Mouse (Mus musculus) stomach, postnatal 0 days (tissue): ENCODE measurements around the gene Ddx52. TPM values are rescaled to one million over a fixed set of nuclear protein-coding genes. Genes with fewer than 3 reads are reported as not detected.

Experiments used
- ATAC-seq: fragments of 200-750 bp; cut with Nextera tagmentation; 2 replicates; pipeline ENCODE4 v1.8.0; 2017; ENCODE audit not compliant: low FRiP score, low TSS enrichment
- DNase-seq: peaks from one replicate; pipeline ENCODE4 v3.0.0-alpha.2; 2016; ENCODE audit warnings: low spot score
- H3K27ac ChIP-seq: fragments of 300-500 bp; sonication (generic); replicated peaks from 2 replicates; pipeline ENCODE4 v1.5.1; 2014; ENCODE audit warnings: mild to moderate bottlenecking, control low read depth
- H3K27me3 ChIP-seq: fragments of 300-500 bp; sonication (generic); 2 replicates; pipeline ENCODE4 v1.6.1; 2014; ENCODE audit warnings: low read length; ENCODE audit not compliant: control insufficient read depth, insufficient read depth
- H3K36me3 ChIP-seq: fragments of 300-500 bp; sonication (generic); 2 replicates; pipeline ENCODE4 v1.6.1; 2014; ENCODE audit warnings: low read length, mixed read lengths; ENCODE audit not compliant: control insufficient read depth, insufficient read depth
- H3K4me1 ChIP-seq: fragments of 300-500 bp; sonication (generic); replicated peaks from 2 replicates; pipeline ENCODE4 v1.6.1; 2014; ENCODE audit warnings: antibody characterized with exemption; ENCODE audit not compliant: control insufficient read depth, insufficient read depth
- H3K4me2 ChIP-seq: fragments of 300-500 bp; sonication (generic); replicated peaks from 2 replicates; pipeline ENCODE4 v1.6.1; 2014; ENCODE audit warnings: low read depth, mild to moderate bottlenecking, control low read depth, moderate library complexity
- H3K4me3 ChIP-seq: fragments of 300-500 bp; sonication (generic); 2 replicates; pipeline ENCODE4 v1.5.1; 2014; ENCODE audit warnings: low read depth, low read length, control low read depth
- H3K9ac ChIP-seq: fragments of 300-500 bp; sonication (generic); 2 replicates; pipeline ENCODE4 v1.6.1; 2014; ENCODE audit warnings: mild to moderate bottlenecking, low read length, control low read depth, mixed read lengths
- H3K9me3 ChIP-seq: fragments of 300-500 bp; sonication (generic); 2 replicates; pipeline ENCODE4 v1.6.1; 2016; ENCODE audit warnings: low read length; ENCODE audit not compliant: control insufficient read depth
- CTCF ChIP-seq: IDR thresholded peaks from 2 replicates; pipeline ENCODE4 v1.5.1; 2016; ENCODE audit warnings: antibody characterized with exemption, low read depth, mild to moderate bottlenecking, moderate library complexity
- EP300 ChIP-seq: optimal IDR thresholded peaks from 2 replicates; pipeline ENCODE3; 2016; ENCODE audit warnings: antibody characterized with exemption
- WGBS: fragments of 180-500 bp; shearing (Covaris S2); extraction: QIAGEN DNeasy Blood & Tissue Kit; methylation state at CpG from one replicate; pipeline ENCODE4 v1.1.7; 2014; 5-methylcytosine and 5-hydroxymethylcytosine counted together
- polyA plus RNA-seq: library from polyadenylated mRNA; unstranded; fragments of >200 nt; fragmentation: Nextera tagmentation; extraction: Ambion mirVana; gene quantifications from 2 replicates; pipeline ENCODE4 v1.2.1, GENCODE M21; 2015

Gene Ddx52
- polyA plus RNA-seq, 1 experiment from 2014 or later, result 15.3 TPM

GRCm38 (mm10) chr11:83975488-83975887 lies 33.6 kb downstream of the Ddx52 start:
- Histone ChIP-seq H3K27ac (no peak overlapping the region), H3K9me3 (no peaks in the 10 kb centered on the region), H3K4me1 (no peaks in the 10 kb centered on the region), H3K27me3 (no peaks in the 10 kb centered on the region), H3K36me3 (peaks cover 19% of the 10 kb centered on the region), H3K4me3 (no peak overlapping the region), H3K9ac (no peak overlapping the region), H3K4me2 (no peak overlapping the region)
- no peak for DNase-seq
- 88% methylated on average over 1 of the region's 1 CpGs for WGBS
- TF ChIP-seq EP300 (no peak), CTCF (no peak)
- no peak for ATAC-seq

- H3K27ac ChIP-seq, result no peak overlapping the region
- no peaks in the 10 kb centered on the region for H3K9me3 ChIP-seq
- H3K4me2 ChIP-seq, result no peak overlapping the region
- no peak overlapping the region for H3K9ac ChIP-seq
- H3K4me3 ChIP-seq, result no peak overlapping the region
- DNase-seq (no peak), ATAC-seq (no peak)
- no peaks in the 10 kb centered on the region for H3K4me1 ChIP-seq
- TF ChIP-seq EP300 (no peak), CTCF (no peak)
- 90% methylated on average over 13 of the region's 13 CpGs for WGBS
- H3K27me3 ChIP-seq, result no peaks in the 10 kb centered on the region
- peaks cover 19% of the 10 kb centered on the region for H3K36me3 ChIP-seq
Observed at GRCm38 (mm10) chr11:83976236-83976977, 34.5 kb downstream of the Ddx52 start.

- ATAC-seq, result no peak
- no peaks in the 10 kb centered on the region for H3K27me3 ChIP-seq
- no peaks in the 10 kb centered on the region for H3K9me3 ChIP-seq
- no peak overlapping the region for H3K27ac ChIP-seq
- H3K4me1 ChIP-seq, result no peaks in the 10 kb centered on the region
- no peak overlapping the region for H3K4me2 ChIP-seq
- TF ChIP-seq EP300 (no peak), CTCF (no peak)
- H3K4me3 ChIP-seq, result no peak overlapping the region
- DNase-seq, result no peak
- H3K36me3 ChIP-seq, result peaks cover 22% of the 10 kb centered on the region
- H3K9ac ChIP-seq, result no peak overlapping the region
- WGBS, result 86% methylated on average over 2 of the region's 2 CpGs
Observed at GRCm38 (mm10) chr11:83977810-83978209, 35.9 kb downstream of the Ddx52 start.

- H3K36me3 ChIP-seq, result peaks cover 23% of the 10 kb centered on the region; the same call in 1 of the 2 replicates
- H3K9me3 ChIP-seq, result no peaks in the 10 kb centered on the region
- DNase-seq (no peak), ATAC-seq (no peak)
- no peak overlapping the region for H3K4me2 ChIP-seq
- WGBS, result 91% methylated on average over 6 of the region's 6 CpGs
- TF ChIP-seq EP300 (no peak), CTCF (no peak)
- H3K4me1 ChIP-seq, result no peaks in the 10 kb centered on the region
- no peak overlapping the region for H3K27ac ChIP-seq
- no peak overlapping the region for H3K9ac ChIP-seq
- no peak overlapping the region for H3K4me3 ChIP-seq
- H3K27me3 ChIP-seq, result no peaks in the 10 kb centered on the region
Observed at GRCm38 (mm10) chr11:83979992-83980391, 38.1 kb downstream of the Ddx52 start.

GRCm38 (mm10) chr11:83981338-83981737 lies 39.5 kb downstream of the Ddx52 start:
- Histone ChIP-seq H3K4me2 (no peak overlapping the region), H3K36me3 (peaks cover 23% of the 10 kb centered on the region; the same call in 1 of the 2 replicates), H3K9ac (no peak overlapping the region), H3K9me3 (no peaks in the 10 kb centered on the region), H3K4me3 (no peak overlapping the region), H3K27ac (no peak overlapping the region), H3K27me3 (no peaks in the 10 kb centered on the region), H3K4me1 (no peaks in the 10 kb centered on the region)
- DNase-seq (no peak), ATAC-seq (no peak)
- 85% methylated on average over 10 of the region's 10 CpGs for WGBS
- no peak for TF ChIP-seq EP300
- no peak for TF ChIP-seq CTCF

- H3K9ac ChIP-seq, result no peak overlapping the region
- no peaks in the 10 kb centered on the region for H3K9me3 ChIP-seq
- no peak overlapping the region for H3K4me2 ChIP-seq
- no peak overlapping the region for H3K4me3 ChIP-seq
- peaks cover 9% of the 10 kb centered on the region for H3K36me3 ChIP-seq
- 50% methylated on average over 4 of the region's 4 CpGs for WGBS
- no peak overlapping the region for H3K27ac ChIP-seq
- no peaks in the 10 kb centered on the region for H3K27me3 ChIP-seq
- TF ChIP-seq CTCF, result no peak
- no peak for TF ChIP-seq EP300
- no peak for DNase-seq
- no peaks in the 10 kb centered on the region for H3K4me1 ChIP-seq
- no peak for ATAC-seq
Observed at GRCm38 (mm10) chr11:83991701-83992100, 49.8 kb downstream of the Ddx52 start.
